Mouse (Mus musculus) olfactory bulb, adult 2 months (tissue): ENCODE data around the gene Smim23. TPM values are rescaled to one million over a fixed set of nuclear protein-coding genes. Genes with fewer than 3 reads are reported as not detected.

Experiments used
- H3K27ac ChIP-seq: fragments of 200-500 bp; 2 replicates; pipeline ENCODE4 v1.5.1; 2012; ENCODE audit warnings: low read depth, low read length; ENCODE audit not compliant: insufficient read depth
- H3K4me1 ChIP-seq: fragments of 200-500 bp; 2 replicates; pipeline ENCODE4 v1.6.1; 2012; ENCODE audit warnings: low read length; ENCODE audit not compliant: control insufficient read depth, insufficient read depth
- H3K4me3 ChIP-seq: fragments of 200-500 bp; 2 replicates; pipeline ENCODE4 v1.5.1; 2012; ENCODE audit warnings: mild to moderate bottlenecking, low read depth, low read length, moderate library complexity; ENCODE audit not compliant: insufficient read depth
- CTCF ChIP-seq: fragments of 200-500 bp; IDR thresholded peaks from 2 replicates; pipeline ENCODE4 v1.5.1; 2012; ENCODE audit warnings: low read depth, mild to moderate bottlenecking, low read length, moderate library complexity; ENCODE audit not compliant: insufficient read depth
- POLR2A ChIP-seq: fragments of 200-500 bp; IDR thresholded peaks from 2 replicates; pipeline ENCODE4 v1.6.1; 2012; ENCODE audit warnings: mild to moderate bottlenecking, low read depth, low read length, moderate library complexity; ENCODE audit not compliant: insufficient read depth
- WGBS: fragments of 180-500 bp; shearing (Covaris S2); methylation state at CpG from one replicate; pipeline ENCODE4 v1.1.7; 2018; 5-methylcytosine and 5-hydroxymethylcytosine counted together
- polyA plus RNA-seq: library from polyadenylated mRNA; stranded (reverse); fragments of >200 nt; gene quantifications from 2 replicates; pipeline ENCODE4 v1.2.4, GENCODE M21; 2012; ENCODE audit warnings: low replicate concordance; ENCODE audit not compliant: missing spikeins, insufficient read depth, insufficient read length

Smim23 gene
- polyA plus RNA-seq, result not detected in 2 replicates

DNA sequence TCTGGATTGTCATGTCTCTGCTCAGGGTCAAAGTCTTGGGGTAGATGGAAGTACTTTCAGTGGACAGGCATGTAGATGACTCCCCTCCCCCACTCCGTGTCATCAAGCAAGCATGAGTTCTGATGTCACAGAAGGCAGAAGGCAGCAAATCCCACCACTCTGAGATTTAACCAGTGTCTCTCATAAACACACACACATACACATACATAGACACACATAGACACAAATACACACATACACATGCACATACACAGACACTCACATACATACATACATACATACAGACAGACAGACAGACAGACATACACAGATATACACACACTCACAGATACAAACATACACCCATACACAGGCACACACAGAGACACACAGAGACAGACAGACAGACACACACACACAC, at the start of gene Smim23:
TSS of gene Smim23 (minus strand) at position 101 of the 400 bp plus-strand sequence.
- no peak within 1 kb of the TSS for H3K27ac ChIP-seq
- 93% methylated on average over 1 of the region's 1 CpGs for WGBS
- H3K4me3 ChIP-seq, result no peak within 1 kb of the TSS
- no peaks in the 10 kb centered on the region for H3K4me1 ChIP-seq
- TF ChIP-seq CTCF, result no peak
- TF ChIP-seq POLR2A, result no peak

DNA sequence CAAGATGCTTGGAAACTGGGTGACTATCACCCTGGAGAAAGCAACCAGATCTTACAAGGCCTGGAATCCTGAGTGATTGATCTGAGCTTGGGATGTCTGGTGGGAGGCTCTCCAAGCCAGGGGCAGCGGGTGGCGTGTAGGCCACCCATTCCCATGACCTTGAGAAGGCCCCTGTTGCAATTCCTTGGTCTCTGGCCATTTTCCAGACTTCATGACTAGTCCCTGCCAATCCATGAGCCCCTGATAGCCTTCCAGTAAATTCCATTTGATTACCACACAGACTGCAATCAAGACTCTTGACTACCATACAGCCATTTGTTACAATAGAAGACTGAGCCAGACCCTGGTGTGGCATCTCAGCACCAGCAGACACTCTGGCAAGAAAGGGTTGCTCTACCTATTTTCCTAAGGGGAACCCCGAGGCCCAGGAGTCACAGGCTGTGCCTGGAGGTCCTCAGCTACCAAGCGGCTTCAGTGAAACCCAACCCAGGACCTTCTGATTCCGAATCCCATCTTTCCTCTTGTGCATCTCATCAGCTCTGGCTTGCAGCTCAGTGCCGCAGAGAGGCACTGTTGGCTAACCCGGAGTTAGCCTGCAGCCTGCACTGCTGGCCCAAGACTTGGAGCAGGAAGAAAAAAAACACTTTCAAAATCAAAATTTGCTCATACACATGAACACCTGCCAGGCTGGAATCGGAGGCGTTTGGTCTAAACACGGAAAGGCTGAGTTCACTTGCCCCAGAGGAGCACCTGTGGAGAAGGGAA, 44.4 kb upstream of the Smim23 start:
- Histone ChIP-seq H3K4me3 (no peak overlapping the region), H3K4me1 (no peaks in the 10 kb centered on the region; the same call in 1 of the 2 replicates), H3K27ac (no peak overlapping the region)
- TF ChIP-seq POLR2A (no peak), CTCF (no peak)
- 86% methylated on average over 10 of the region's 10 CpGs for WGBS

DNA sequence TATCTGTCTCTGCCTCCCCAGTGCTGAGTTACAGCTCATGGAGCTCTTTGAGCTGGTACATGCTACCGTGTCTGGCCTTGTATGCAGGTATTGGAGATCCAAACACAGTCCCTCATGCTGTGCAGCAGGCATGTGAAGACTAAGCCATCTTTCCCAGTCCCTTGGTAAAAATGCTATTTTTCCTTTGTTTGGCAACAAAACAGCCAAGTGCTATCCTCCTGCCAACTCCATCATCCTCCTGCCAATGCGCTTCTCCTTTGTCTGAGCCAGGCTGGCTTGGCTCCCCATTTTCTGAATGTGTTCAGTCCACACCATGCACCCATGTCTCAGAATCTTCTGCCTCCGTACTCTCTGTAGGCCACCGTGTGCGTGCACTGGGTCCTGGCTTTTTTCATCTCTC, 40.2 kb upstream of the Smim23 start:
- Histone ChIP-seq H3K4me3 (no peak overlapping the region), H3K27ac (no peak overlapping the region), H3K4me1 (no peaks in the 10 kb centered on the region; the same call in 1 of the 2 replicates)
- WGBS, result 68% methylated on average over 5 of the region's 5 CpGs
- TF ChIP-seq POLR2A, result no peak
- no peak for TF ChIP-seq CTCF

DNA sequence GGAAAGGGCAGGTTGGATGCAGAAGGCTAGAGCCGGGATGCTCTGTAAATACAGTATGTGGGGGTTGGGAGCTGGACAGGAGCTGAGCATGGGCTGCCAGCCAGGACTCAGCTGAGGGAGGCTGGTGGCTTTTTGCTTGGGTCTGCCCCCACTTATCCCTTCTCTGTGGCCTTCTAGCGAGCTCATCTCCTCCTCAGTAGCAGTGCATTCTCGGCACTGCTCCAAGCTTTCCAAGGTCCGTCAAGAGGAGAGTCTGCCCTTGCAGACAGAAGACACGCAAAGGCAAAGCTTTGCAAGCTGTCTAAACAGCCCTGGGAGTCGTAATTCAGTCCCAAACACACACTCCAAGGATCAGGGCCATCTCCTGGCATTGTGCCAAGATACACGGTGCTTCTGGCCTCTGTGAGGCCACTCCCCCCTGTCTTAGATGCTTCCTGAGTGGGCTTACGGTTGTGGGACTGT, 33.0 kb upstream of the Smim23 start:
- 38% methylated on average over 8 of the region's 8 CpGs for WGBS
- H3K4me1 ChIP-seq, result no peaks in the 10 kb centered on the region
- TF ChIP-seq CTCF (no peak), POLR2A (no peak)
- H3K27ac ChIP-seq, result no peak overlapping the region
- no peak overlapping the region for H3K4me3 ChIP-seq

DNA sequence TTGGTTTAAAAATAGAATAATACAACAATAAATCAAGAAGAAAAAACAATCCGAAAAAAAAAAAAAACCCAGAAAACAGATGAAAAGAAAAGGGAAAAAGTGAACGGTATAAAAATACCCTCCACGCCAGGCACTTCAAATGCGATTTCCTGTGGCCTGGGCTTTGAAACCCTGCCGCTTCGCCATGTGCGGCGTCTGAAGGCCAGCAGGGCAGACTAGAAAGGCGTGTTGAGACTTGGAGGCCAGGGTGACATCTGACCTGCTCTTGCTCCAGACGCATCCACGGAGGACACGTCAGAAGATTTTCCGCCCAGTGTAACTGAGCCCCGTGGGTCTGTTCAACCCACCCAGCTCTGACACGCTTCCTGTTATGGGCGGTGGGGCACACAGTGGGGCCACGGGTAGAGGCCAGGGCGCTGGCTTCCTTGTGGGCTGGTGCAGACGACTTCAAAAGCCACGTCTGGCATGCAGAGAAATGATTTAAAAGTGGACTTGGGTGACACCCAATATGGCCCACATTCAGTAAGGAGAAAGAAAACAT, 22.3 kb upstream of the Smim23 start:
- no peak overlapping the region for H3K27ac ChIP-seq
- no peak overlapping the region for H3K4me3 ChIP-seq
- H3K4me1 ChIP-seq, result no peaks in the 10 kb centered on the region
- no peak for TF ChIP-seq CTCF
- WGBS, result 82% methylated on average over 20 of the region's 20 CpGs

DNA sequence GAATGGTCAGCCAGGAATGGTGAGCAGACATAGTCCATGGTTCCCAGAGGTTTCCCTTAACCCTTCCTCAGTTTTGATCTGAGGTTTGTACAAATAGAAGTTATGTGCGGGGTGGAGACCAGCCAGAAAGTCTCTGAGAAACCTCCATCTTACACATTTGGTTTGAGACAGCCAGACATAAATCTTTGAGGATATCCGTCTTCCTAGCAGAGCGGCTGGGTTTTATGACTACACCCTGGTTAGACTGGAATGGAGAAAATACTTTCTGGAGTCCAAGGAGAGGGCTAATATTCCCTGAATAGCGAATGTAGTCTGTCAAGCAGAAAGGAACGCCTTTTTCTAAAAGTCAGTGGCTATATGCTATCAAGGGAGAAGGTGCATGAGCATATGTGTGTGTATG, 16.8 kb upstream of the Smim23 start:
- 91% methylated on average over 5 of the region's 5 CpGs for WGBS
- no peak overlapping the region for H3K4me3 ChIP-seq
- TF ChIP-seq POLR2A (no peak), CTCF (no peak)
- no peak overlapping the region for H3K27ac ChIP-seq
- H3K4me1 ChIP-seq, result no peaks in the 10 kb centered on the region

DNA sequence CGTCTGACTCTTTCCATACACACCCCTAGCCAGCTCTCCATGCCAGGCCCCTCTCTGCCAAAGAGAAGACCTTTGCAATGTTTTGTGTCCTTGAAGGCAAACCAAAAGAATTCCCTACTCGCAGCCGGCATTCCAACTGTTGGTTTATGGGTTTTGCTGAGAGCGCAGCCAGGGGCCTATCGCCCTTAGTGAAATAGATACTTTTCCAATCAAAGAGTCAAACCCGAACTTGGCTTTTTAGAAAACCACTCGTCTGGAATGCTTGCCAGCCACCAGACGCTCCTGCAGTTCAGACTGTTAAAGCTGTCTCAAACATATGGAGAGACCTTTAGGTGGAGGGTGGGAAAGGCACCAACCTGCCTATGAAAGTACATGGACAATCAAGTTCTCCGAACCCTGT, 15.9 kb upstream of the Smim23 start:
- WGBS, result 86% methylated on average over 9 of the region's 9 CpGs
- H3K4me1 ChIP-seq, result no peaks in the 10 kb centered on the region

DNA sequence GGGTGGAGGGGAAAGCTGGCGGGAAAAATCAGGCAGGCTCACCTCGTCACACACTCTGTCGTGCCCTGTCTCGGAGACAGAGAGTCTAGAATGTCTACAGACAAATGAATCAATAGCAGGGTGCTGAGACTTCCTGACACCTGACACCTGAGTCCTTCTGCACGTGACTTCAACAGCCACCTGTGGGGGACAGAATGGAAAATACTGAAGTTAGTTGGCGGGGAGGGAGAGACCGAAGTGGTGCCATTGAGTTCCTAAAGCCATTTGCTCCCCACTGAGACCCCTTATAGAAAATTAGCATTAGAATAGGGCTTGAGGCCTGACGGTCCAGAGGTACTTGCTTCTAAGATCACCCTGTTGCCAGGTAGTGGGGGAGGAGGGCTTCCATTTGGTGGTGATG, 10.6 kb upstream of the Smim23 start:
- 59% methylated on average over 8 of the region's 8 CpGs for WGBS
- no peak for TF ChIP-seq CTCF
- TF ChIP-seq POLR2A, result no peak
- H3K4me3 ChIP-seq, result no peak overlapping the region
- no peak overlapping the region for H3K27ac ChIP-seq
- H3K4me1 ChIP-seq, result no peaks in the 10 kb centered on the region; the same call in 1 of the 2 replicates

More for the DNA sequence above, 15.9 kb upstream of the Smim23 start:
- no peak for TF ChIP-seq CTCF
- no peak for TF ChIP-seq POLR2A
- Histone ChIP-seq H3K4me3 (no peak overlapping the region), H3K27ac (no peak overlapping the region)

DNA sequence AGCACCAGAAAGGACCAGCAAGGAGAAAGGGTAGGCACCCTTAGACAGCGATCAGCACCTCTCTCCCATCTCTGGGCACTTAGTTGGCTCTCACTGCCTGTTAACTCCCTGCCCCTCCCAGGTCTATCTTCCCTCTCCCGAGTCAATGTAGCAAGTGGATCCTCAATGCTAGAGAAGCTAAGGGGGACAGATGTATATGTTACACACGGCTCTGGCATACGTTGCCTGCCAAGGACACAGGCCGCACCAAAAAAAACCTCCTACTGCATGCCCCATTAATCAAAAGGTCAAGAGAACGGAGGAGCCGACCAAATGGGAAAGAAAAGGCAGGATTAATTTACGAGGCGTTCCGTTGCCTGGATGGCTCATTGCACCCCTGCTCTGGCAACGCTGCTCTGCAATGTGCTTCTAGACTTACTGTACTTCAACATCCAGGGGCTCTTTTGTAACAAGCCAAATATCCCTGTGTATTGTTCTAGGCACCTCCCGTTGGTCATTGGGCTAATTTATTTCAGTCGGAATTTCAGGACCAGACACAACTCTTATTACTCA, 10.0 kb upstream of the Smim23 start:
- TF ChIP-seq POLR2A (no peak), CTCF (no peak)
- H3K27ac ChIP-seq, result no peak overlapping the region
- 47% methylated on average over 13 of the region's 13 CpGs for WGBS
- H3K4me1 ChIP-seq, result no peaks in the 10 kb centered on the region; the same call in 1 of the 2 replicates
- H3K4me3 ChIP-seq, result no peak overlapping the region
